33 mouse cellular contexts compared by ENCODE assay signal in genomic region chr7:14010686-14011085, GRCm38 (mm10). TPM values are rescaled to one million over a fixed set of nuclear protein-coding genes. Genes with fewer than 3 reads are reported as not detected.
"Had no signal": no experiment of that assay in that cellular context is flagged by ENCODE, and none has a peak within 500 bp of the region (broad histone marks: within the 10 kb centered on the region; RNA-seq: fewer than 3 reads in every experiment).

No protein-coding gene starts in this region.

RNA-seq across cellular contexts. Expression of gene Sult2a4, which starts 21.3 kb away (rescaled TPM):
- total RNA-seq: common myeloid progenitor, adult 5-6 weeks; forebrain, postnatal 0 days; gastrocnemius, adult 18-20 months; gastrocnemius, adult 2 months; gastrocnemius, adult 8-10 months; gastrocnemius, postnatal 10 days; gastrocnemius, postnatal 14 days; gastrocnemius, postnatal 25 days; gastrocnemius, postnatal 36 days; gastrocnemius, postnatal 4 days; granulocyte monocyte progenitor cell, adult 5-6 weeks; heart, adult 18-20 months; heart, adult 2 months; heart, adult 8-10 months had no signal
- polyA plus RNA-seq: cortical plate, adult 2 months; embryonic facial prominence, embryonic 10.5 days; embryonic facial prominence, embryonic 11.5 days; embryonic facial prominence, embryonic 12.5 days; embryonic facial prominence, embryonic 13.5 days; embryonic facial prominence, embryonic 14.5 days; embryonic facial prominence, embryonic 15.5 days; erythroblast, embryonic 14.5 days; forebrain, embryonic 10.5 days; forebrain, embryonic 11.5 days; forebrain, embryonic 12.5 days; forebrain, embryonic 13.5 days; forebrain, embryonic 14.5 days; forebrain, embryonic 15.5 days; forebrain, embryonic 16.5 days; forebrain, postnatal 0 days; frontal cortex, adult 2 months; gonadal fat pad, adult 2 months; heart, adult 2 months; heart, embryonic 10.5 days; heart, embryonic 11.5 days had no signal
